Mouse (Mus musculus) limb, embryonic 14.5 days (tissue): Measurements from ENCODE around the gene Ajap1. TPM values are rescaled to one million over a fixed set of nuclear protein-coding genes. Genes with fewer than 3 reads are reported as not detected.
A peak's percentile ranks its signal among the peaks of the same experiment; 100 is the strongest.

Experiments
- ATAC-seq: fragments of 200-750 bp; cut with Nextera tagmentation; 2 replicates; pipeline ENCODE4 v1.8.0; 2017; ENCODE audit warnings: low read depth, moderate number of reproducible peaks, moderate TSS enrichment; ENCODE audit not compliant: low FRiP score
- DNase-seq: peaks from one replicate; pipeline ENCODE4 v3.0.0-alpha.2; 2015; ENCODE audit warnings: low spot score
- H3K27ac ChIP-seq: fragments of 300-500 bp; sonication (generic); replicated peaks from 2 replicates; pipeline ENCODE4 v1.5.1; 2014; ENCODE audit warnings: low read depth, mild to moderate bottlenecking, low read length, moderate library complexity, mixed read lengths
- H3K27me3 ChIP-seq: fragments of 300-500 bp; sonication (generic); 2 replicates; pipeline ENCODE4 v1.6.1; 2014; ENCODE audit warnings: low read length, mixed read lengths; ENCODE audit not compliant: control insufficient read depth, insufficient read depth
- H3K36me3 ChIP-seq: fragments of 300-500 bp; sonication (generic); 2 replicates; pipeline ENCODE4 v1.6.1; 2014; ENCODE audit warnings: mild to moderate bottlenecking, low read length, moderate library complexity, mixed read lengths; ENCODE audit not compliant: control insufficient read depth, insufficient read depth
- H3K4me1 ChIP-seq: fragments of 300-500 bp; sonication (generic); 2 replicates; pipeline ENCODE4 v1.6.1; 2014; ENCODE audit warnings: antibody characterized with exemption, low read length, mixed read lengths; ENCODE audit not compliant: control insufficient read depth, insufficient read depth
- H3K4me2 ChIP-seq: fragments of 300-500 bp; sonication (generic); replicated peaks from 2 replicates; pipeline ENCODE4 v1.6.1; 2014; ENCODE audit warnings: low read depth, mild to moderate bottlenecking, low read length, moderate library complexity; ENCODE audit not compliant: severe bottlenecking
- H3K4me3 ChIP-seq: fragments of 300-500 bp; sonication (generic); replicated peaks from 2 replicates; pipeline ENCODE4 v1.5.1; 2014; ENCODE audit warnings: low read length
- H3K9ac ChIP-seq: fragments of 300-500 bp; sonication (generic); 2 replicates; pipeline ENCODE4 v1.6.1; 2014; ENCODE audit warnings: mild to moderate bottlenecking, low read depth, low read length, moderate library complexity; ENCODE audit not compliant: severe bottlenecking
- H3K9me3 ChIP-seq: fragments of 300-500 bp; sonication (generic); 2 replicates; pipeline ENCODE4 v1.6.1; 2016; ENCODE audit warnings: low read length; ENCODE audit not compliant: control insufficient read depth
- POLR2A ChIP-seq: fragments of 200-500 bp; IDR thresholded peaks from 2 replicates; pipeline ENCODE4 v1.8.0; 2012; ENCODE audit warnings: inconsistent platforms, mild to moderate bottlenecking, moderate library complexity, borderline replicate concordance; ENCODE audit not compliant: insufficient read depth, insufficient read length; ENCODE audit errors: extremely low read depth
- WGBS: fragments of 180-500 bp; shearing (Covaris S2); extraction: QIAGEN DNeasy Blood & Tissue Kit; methylation state at CpG from one replicate; pipeline ENCODE4 v1.1.7; 2014; 5-methylcytosine and 5-hydroxymethylcytosine counted together
- polyA plus RNA-seq, 2 experiments: library from polyadenylated mRNA; depleted of rRNA in 1 of 2; stranded (reverse) in 1 of 2; unstranded in 1 of 2; fragments of >200 nt; fragmentation: Nextera tagmentation in 1 of 2; extraction: Ambion mirVana in 1 of 2; gene quantifications; 2 replicates each; pipeline versions ENCODE4 v1.2.1 to v1.2.3; 2012 to 2014

The Ajap1 gene
- polyA plus RNA-seq, 2 experiments = 0.41 to 1.6 TPM

DNA sequence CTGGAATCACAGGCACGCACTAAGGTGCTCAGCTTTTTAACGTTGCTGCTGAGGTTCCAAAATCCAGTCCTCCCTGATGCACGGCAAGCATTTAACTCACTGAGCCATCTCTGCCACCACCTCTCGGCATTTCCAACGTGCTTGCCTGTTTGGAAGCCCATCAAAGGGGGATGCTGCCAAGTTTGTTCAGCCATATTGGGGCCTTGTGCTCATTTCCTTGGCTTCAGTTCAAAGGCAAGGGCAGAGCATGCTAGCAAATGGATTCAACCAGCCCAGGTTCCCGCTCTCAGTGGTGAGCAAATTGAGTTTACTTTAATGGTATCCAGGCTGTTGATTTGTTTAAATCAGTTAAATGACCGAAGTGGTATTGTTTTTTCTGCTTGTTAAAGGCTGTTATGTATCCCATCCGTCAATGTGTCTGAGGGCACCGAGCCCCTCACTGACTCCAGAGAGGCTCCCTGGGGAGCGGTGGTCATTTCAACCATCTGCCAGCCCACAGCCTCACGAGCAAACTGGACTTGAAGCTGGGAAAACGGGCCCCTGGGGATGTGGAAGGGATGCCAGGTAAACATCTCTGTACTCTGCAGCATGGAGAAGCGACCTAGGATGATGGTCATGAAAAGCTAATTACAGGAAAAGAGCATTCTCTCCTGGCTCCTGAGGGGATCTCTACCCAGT lies 121.6 kb downstream of the Ajap1 start:
- DNase-seq (no peak), ATAC-seq (no peak)
- Histone ChIP-seq H3K9me3 (no peaks in the 10 kb centered on the region), H3K9ac (no peak overlapping the region), H3K4me1 (no peaks in the 10 kb centered on the region), H3K4me3 (no peak overlapping the region), H3K36me3 (no peaks in the 10 kb centered on the region), H3K4me2 (no peak overlapping the region), H3K27ac (no peak overlapping the region), H3K27me3 (no peaks in the 10 kb centered on the region)
- 33% methylated on average over 13 of the region's 13 CpGs for WGBS
- TF ChIP-seq POLR2A = no peak

DNA sequence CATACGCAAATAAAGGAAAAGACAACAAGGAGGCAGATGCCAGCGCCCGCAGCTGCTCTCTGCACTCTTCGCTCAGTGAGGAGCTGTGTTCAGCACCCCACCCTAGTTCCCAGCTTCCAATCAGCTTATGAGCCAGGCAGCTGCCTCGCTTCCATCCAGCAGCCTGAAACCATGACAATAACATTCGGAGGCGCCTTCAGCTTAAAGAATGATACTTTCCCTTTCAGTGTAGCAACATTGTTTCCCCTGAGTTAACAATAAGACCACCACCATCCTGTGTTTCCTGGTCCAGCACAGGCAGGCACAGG lies 124.4 kb downstream of the Ajap1 start:
- H3K4me3 ChIP-seq = no peak overlapping the region
- WGBS = 72% methylated on average over 7 of the region's 7 CpGs
- H3K36me3 ChIP-seq = no peaks in the 10 kb centered on the region
- no peaks in the 10 kb centered on the region for H3K4me1 ChIP-seq
- no peak for TF ChIP-seq POLR2A
- H3K9ac ChIP-seq = no peak overlapping the region
- ATAC-seq (no peak), DNase-seq (no peak)
- no peak overlapping the region for H3K4me2 ChIP-seq
- no peaks in the 10 kb centered on the region for H3K27me3 ChIP-seq
- no peak overlapping the region for H3K27ac ChIP-seq
- no peaks in the 10 kb centered on the region for H3K9me3 ChIP-seq

DNA sequence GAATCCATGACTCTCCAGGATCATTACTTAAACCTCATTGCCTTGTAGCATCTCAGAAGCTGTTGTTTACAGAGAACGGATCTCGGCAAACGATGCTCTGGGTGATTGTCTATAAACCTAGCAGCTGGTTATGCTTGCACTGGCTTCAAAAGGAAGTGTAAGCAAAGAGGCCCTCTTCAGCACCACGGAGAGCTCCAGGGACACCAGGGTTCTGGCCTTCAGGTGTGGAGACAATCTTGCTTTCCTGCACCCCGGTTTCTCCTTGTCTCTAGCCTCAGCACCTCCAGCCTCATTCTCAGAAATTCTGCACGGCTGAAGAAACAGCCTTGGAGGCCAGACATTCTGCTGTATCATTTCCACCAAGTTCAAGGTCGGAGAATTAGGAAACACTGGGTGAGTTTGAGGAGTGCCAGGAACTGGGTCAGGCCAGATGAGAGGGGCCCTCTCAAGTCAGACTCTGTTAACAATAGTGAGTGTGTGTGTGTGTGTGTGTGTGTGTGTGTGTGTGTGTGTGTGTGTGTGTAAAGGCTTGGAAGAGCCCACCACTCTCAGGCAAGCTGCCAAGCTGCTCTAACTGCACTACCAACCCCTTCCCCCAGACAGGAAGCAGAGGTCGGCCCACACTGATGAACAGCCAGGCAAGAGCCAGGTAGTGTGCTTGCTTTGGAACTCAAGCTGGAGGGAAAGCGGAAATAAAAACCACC lies 124.9 kb downstream of the Ajap1 start:
- TF ChIP-seq POLR2A = no peak
- H3K9me3 ChIP-seq = no peaks in the 10 kb centered on the region
- peak; percentile 76 for DNase-seq
- no peaks in the 10 kb centered on the region for H3K27me3 ChIP-seq
- H3K9ac ChIP-seq = no peak overlapping the region
- H3K4me1 ChIP-seq = no peaks in the 10 kb centered on the region
- H3K27ac ChIP-seq = no peak overlapping the region
- H3K36me3 ChIP-seq = no peaks in the 10 kb centered on the region
- no peak for ATAC-seq
- H3K4me3 ChIP-seq = no peak overlapping the region
- 43% methylated on average over 9 of the region's 9 CpGs for WGBS
- no peak overlapping the region for H3K4me2 ChIP-seq

DNA sequence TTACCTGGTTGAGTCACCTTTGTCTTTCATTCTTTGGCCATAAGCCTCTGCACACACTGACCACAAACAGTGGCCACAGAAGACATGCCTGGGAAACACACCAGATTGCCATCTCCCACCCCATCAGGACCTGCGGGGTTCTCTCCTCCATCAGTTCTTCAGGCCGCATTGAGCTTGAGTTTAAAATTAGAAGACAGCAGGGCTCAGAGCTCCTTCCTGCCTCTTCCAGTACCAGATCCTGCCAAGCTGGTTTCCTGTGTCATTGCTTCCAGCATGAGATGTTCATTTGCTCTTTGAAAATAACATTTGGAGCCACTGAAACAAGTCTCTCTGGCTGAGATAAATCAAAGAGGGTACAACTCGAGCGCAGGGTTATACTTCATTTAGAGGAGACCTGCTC lies 126.4 kb downstream of the Ajap1 start:
- H3K27ac ChIP-seq = no peak overlapping the region
- no peak overlapping the region for H3K4me2 ChIP-seq
- no peaks in the 10 kb centered on the region for H3K4me1 ChIP-seq
- no peak for TF ChIP-seq POLR2A
- DNase-seq (no peak), ATAC-seq (no peak)
- H3K9me3 ChIP-seq = no peaks in the 10 kb centered on the region
- H3K27me3 ChIP-seq = no peaks in the 10 kb centered on the region
- no peak overlapping the region for H3K9ac ChIP-seq
- no peak overlapping the region for H3K4me3 ChIP-seq
- no peaks in the 10 kb centered on the region for H3K36me3 ChIP-seq
- 92% methylated on average over 4 of the region's 4 CpGs for WGBS

DNA sequence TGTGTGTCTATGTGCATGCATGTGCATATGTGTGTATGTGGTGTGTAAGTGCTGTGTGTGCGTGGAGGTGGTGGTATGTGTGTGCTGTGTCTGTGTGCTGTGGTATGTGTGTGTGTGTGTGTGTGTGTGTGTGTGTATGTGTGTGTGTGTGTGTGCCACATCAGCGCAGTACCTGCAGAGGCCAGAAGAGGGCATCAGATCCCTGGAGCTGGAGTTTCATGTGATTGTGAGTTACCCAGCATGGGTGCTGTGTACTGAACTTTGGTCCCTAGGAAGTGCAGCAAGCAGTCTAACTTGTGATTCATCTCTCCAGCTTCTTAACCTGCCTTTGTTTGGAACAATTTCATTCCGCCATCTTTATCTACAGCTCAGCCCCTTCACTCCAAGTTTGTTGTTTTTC lies 137.6 kb downstream of the Ajap1 start:
- no peak overlapping the region for H3K9ac ChIP-seq
- H3K27ac ChIP-seq = no peak overlapping the region
- H3K4me3 ChIP-seq = no peak overlapping the region
- no peak for ATAC-seq
- peaks cover 4% of the 10 kb centered on the region; the same call in 1 of the 2 replicates for H3K4me1 ChIP-seq
- DNase-seq = no peak
- no peak for TF ChIP-seq POLR2A
- H3K9me3 ChIP-seq = no peaks in the 10 kb centered on the region
- WGBS = 89% methylated on average over 3 of the region's 3 CpGs
- H3K27me3 ChIP-seq = no peaks in the 10 kb centered on the region
- no peaks in the 10 kb centered on the region for H3K36me3 ChIP-seq
- no peak overlapping the region for H3K4me2 ChIP-seq

DNA sequence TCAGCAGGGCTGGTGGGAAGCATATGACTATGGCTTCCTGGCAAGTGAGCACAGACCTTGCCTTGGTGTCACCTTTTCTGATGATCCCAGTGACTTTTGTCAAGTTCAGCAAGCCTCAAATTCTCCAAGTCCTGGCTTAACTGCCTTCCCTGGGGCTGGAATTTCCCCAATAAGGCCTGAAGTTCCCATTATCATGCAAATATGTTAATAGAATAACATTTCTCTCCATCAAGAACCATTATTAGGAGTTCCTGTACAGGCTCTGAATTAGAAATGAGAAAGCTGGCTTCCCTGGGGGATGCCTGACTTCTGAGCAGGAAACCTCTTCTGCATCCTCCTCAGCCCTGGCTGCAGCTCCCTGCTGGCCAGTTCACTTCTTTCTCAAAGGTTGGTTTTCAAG lies 141.7 kb downstream of the Ajap1 start:
- H3K4me1 ChIP-seq = peaks cover 4% of the 10 kb centered on the region; the same call in 1 of the 2 replicates
- H3K27ac ChIP-seq = no peak overlapping the region
- ATAC-seq (no peak), DNase-seq (no peak)
- H3K9ac ChIP-seq = no peak overlapping the region
- H3K4me2 ChIP-seq = no peak overlapping the region
- no peaks in the 10 kb centered on the region for H3K27me3 ChIP-seq
- no peak for TF ChIP-seq POLR2A
- H3K4me3 ChIP-seq = no peak overlapping the region
- H3K36me3 ChIP-seq = no peaks in the 10 kb centered on the region
- H3K9me3 ChIP-seq = no peaks in the 10 kb centered on the region
